Mouse (Mus musculus) frontal cortex, postnatal 36 days (tissue): ENCODE results near the gene Ap1g2.

Experiments used
- DNase-seq, 2 experiments: peaks; one replicate each; pipeline ENCODE4 v3.0.0; 2022; ENCODE audit warnings: low spot score in 2 of 2

Gene Ap1g2

GRCm38 (mm10) chr14:55105836-55106809 lies at the start of gene Ap1g2:
TSS of gene Ap1g2 (minus strand) at chr14:55106593.
- peak; percentile 90 to 91 for DNase-seq

- DNase-seq, result no peak
Measured at GRCm38 (mm10) chr14:55152951-55153481, 46.6 kb upstream of the Ap1g2 start.

- DNase-seq, result no peak
Measured at GRCm38 (mm10) chr14:55152174-55152573, 45.8 kb upstream of the Ap1g2 start.

GRCm38 (mm10) chr14:55150985-55151384 lies 44.6 kb upstream of the Ap1g2 start:
- no peak for DNase-seq

GRCm38 (mm10) chr14:55149041-55149440 lies 42.6 kb upstream of the Ap1g2 start:
- DNase-seq, result no peak

- peak; percentile 69 to 71 for DNase-seq
Measured at GRCm38 (mm10) chr14:55148363-55148915, 42.0 kb upstream of the Ap1g2 start.

- no peak for DNase-seq
Measured at GRCm38 (mm10) chr14:55146829-55147401, 40.5 kb upstream of the Ap1g2 start.

GRCm38 (mm10) chr14:55146324-55146723 lies 39.9 kb upstream of the Ap1g2 start:
- no peak for DNase-seq

GRCm38 (mm10) chr14:55139313-55139712 lies 32.9 kb upstream of the Ap1g2 start:
- no peak for DNase-seq

- no peak for DNase-seq
Measured at GRCm38 (mm10) chr14:55135676-55136075, 29.3 kb upstream of the Ap1g2 start.

- DNase-seq, result peak in 1 of 2 experiments; percentile 57
Measured at GRCm38 (mm10) chr14:55126521-55126920, 20.1 kb upstream of the Ap1g2 start.

GRCm38 (mm10) chr14:55125711-55126110 lies 19.3 kb upstream of the Ap1g2 start:
- no peak for DNase-seq

GRCm38 (mm10) chr14:55122359-55122758 lies 16.0 kb upstream of the Ap1g2 start:
- DNase-seq, result no peak

- peak; percentile 54 to 57 for DNase-seq
Measured at GRCm38 (mm10) chr14:55121947-55122346, 15.6 kb upstream of the Ap1g2 start.

- peak in 1 of 2 experiments; percentile 47 for DNase-seq
Measured at GRCm38 (mm10) chr14:55119421-55120134, 13.2 kb upstream of the Ap1g2 start.

GRCm38 (mm10) chr14:55118852-55119251 lies 12.5 kb upstream of the Ap1g2 start:
- no peak for DNase-seq

GRCm38 (mm10) chr14:55116425-55117200 lies 10.2 kb upstream of the Ap1g2 start, which contains the start of gene Jph4:
TSS of gene Jph4 (minus strand) at chr14:55116935.
- DNase-seq, result peak; percentile 77

- peak in 1 of 2 experiments; percentile 40 for DNase-seq
Measured at GRCm38 (mm10) chr14:55115846-55116245, 9.5 kb upstream of the Ap1g2 start.

GRCm38 (mm10) chr14:55114759-55115701 lies 8.6 kb upstream of the Ap1g2 start:
- peak; percentile 60 to 64 for DNase-seq
